Mouse (Mus musculus): ENCODE results near the gene Dnmt1. TPM values are rescaled to one million over a fixed set of nuclear protein-coding genes. Genes with fewer than 3 reads are reported as not detected.

Dnmt1 gene
- total RNA-seq, 2 experiments from 2014 or later = 28.9 to 30.6 TPM

DNA sequence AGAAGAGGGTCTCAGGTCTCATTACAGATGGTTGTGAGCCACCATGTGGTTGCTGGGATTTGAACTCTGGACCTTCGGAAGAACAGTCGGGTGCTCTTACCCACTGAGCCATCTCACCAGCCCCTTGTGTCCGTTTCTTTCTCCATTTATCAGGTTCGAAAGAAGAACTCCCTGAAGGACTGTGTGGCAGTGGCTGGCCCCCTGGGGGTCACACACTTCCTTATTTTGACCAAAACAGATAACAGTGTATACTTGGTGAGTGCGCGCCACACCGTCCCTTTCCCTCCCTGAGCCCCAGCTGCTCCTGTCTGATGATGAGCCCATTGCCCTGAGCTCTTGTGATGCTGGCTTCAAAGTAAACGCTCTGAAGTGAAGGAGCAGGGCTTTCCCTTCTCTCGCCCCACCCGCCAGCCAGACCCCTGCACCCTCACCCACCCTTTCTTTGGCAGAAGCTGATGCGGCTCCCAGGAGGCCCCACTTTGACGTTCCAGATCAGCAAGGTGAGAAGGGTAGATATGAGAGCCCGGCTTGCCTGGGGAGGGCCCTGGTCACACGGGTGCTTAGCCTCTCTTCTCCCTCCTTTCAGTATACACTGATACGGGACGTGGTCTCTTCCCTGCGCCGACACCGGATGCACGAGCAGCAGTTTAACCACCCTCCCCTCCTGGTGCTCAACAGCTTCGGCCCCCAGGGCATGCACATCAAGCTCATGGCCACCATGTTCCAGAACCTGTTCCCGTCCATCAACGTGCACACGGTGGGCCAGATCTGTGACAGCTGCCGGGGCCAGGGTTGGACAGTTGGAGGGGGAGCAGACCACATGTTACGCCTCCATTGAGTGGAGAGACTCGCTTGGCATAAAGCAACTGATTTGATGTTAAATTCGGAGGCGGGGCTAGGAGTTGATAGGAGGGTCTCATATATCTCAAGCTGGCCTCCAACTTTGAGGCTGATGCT is 70.2 kb downstream of the Dnmt1 start:
- intact Hi-C loops (cut with DNase I) = no loop called here
- no peak for DNase-seq

GRCm38 (mm10) chr9:20888386-20888765 is 71.3 kb downstream of the Dnmt1 start:
- intact Hi-C loops (cut with DNase I) = no loop called here

GRCm38 (mm10) chr9:20887704-20888385 is 71.8 kb downstream of the Dnmt1 start, which contains the start of gene Ppan:
Gene Ppan, plus strand, starts transcription at chr9:20888175.
- peak; percentile 97 for DNase-seq
- intact Hi-C loops (cut with DNase I) = no loop called here

More at GRCm38 (mm10) chr9:20888386-20888765, 71.3 kb downstream of the Dnmt1 start:
- DNase-seq = no peak

GRCm38 (mm10) chr9:20887191-20887590 is 72.5 kb downstream of the Dnmt1 start:
- intact Hi-C loops (cut with DNase I) = no loop called here
- DNase-seq = no peak

- no peak for DNase-seq
- intact Hi-C loops (cut with DNase I) = no loop called here
Measured at GRCm38 (mm10) chr9:20886563-20886962, 73.1 kb downstream of the Dnmt1 start.

DNA sequence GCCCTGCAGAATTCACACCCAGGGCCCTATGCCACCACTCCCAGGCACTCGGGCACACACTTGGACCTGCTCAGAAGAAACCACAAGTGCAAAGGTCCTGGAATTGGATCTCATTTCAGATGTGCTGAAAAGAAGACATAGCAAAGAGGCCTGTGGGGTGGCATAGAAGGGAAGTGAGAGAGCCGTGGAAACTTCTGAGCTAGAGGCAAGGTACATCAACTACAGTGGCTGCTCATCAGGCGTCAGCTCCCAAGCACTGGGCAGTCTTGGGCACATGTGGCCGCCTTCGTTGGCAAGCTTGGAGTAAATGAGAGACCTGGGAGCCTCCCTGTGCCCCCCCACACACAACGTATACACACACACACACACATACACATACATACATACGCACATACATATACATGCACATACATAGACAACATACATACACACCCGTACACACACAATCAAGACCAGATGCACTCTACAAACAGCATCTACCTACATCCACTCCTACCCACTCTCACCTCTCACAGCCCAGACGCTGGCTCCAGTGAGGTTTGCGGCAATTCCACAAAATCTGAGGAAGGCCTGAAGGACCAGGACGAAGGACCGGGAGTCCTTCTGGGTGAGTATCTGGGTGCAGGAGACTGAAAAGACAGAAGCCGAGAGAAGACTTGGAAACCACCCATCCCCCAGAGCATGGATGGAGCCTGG is 80.4 kb downstream of the Dnmt1 start, which contains the start of gene Angptl6:
TSS of gene Angptl6 (minus strand) at position 631 of the 696 bp plus-strand sequence.
- intact Hi-C loops (cut with DNase I) = no loop called here
- DNase-seq = no peak

DNA sequence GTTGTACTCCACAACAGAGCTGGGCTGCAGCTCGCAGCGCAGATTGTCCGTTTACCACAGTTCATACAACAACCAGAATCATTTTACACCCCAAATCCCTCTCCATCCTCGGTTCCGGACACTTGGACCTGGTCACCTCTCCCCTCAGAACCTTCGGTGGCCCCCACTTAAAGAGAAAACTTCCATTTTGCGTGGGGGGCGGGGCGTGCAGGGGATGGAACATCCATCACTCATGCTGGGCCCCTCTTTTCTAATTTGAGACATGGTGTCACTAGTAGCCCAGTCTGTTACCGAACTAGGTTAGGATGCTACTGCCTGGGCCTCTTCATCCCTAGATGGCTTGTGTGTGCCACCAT is 81.0 kb downstream of the Dnmt1 start:
- intact Hi-C loops (cut with DNase I) = no loop called here
- DNase-seq = no peak

DNA sequence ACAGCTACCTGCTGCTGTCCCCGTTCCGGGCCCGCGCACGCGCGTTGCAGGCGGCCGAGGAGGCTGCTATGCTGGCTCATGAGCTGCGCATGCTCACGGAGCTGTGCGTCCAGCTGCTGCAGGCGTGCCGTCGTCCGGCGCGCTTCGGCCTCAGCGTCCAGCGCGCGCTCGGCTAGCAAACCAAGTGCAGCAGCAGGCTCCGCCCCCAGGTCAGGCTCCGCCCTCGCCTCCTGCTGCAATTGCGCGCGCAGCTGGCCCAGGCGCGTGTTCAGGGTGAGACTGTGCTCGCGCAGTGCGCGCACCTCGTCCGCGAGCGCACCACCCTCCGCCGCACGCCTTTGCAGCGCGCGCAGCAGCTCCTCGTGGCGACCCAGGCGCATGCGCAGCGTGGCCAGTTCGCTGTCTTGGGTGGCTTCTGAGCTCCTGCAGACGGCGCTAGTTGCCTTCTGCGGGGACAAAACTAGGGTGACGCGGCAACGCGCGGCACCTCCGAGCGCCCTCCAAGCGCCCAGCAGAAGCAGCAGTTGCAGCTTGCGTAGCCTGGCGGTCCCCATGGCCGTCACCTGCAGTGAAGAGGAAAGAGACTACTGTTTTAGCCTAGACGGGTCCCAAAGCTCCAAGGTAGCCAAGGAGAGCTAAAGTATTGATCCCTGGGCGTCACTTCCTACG is 81.5 kb downstream of the Dnmt1 start:
- peak; percentile 100 for DNase-seq
- intact Hi-C loops (cut with DNase I) = no loop called here

GRCm38 (mm10) chr9:20877118-20878040 is 82.3 kb downstream of the Dnmt1 start:
- no peak for DNase-seq
- intact Hi-C loops (cut with DNase I) = no loop called here

DNA sequence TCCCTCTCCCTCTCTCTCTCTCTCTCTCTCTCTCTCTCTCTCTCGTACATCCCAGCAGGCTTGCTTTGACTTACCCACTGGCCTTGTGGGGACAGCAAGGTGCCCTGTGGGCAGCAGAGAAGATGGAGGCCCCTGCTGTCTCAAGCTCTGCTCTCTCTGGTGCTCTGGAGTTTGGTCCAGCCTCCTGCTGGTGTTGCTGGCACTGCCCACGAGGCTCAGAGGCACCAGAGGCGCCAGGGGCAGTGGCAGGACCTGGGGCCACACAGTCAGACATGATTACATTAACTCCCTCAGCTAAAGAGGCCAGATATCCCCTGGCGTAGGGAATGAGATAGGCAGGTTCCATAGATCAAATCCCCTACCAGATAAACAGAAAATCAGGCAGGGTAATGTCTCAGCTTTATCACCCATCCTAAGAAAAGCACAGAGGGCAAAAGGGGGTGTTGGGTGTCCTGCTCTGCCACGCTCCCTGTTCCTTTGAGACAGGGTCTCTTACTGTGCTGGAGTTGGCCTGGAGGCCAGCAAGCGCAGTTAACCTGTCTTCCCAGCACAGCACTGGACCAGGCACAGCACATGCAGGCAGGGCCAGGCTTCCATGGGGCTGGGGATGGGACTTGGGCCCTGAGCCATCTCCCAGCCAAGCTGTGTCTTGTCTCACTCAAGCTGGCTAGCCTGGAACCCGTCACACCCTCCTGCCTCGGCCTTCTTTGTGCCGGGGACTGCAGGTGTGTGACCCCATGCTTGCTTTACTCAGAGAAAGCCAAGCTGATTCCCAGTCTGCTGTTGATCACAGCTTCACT is 83.2 kb downstream of the Dnmt1 start:
- intact Hi-C loops (cut with DNase I) = no loop called here
- no peak for DNase-seq

- peak in 1 of 2 experiments; percentile 57 for DNase-seq
- intact Hi-C loops (cut with DNase I) = no loop called here
Measured at GRCm38 (mm10) chr9:20875021-20875790, 84.5 kb downstream of the Dnmt1 start.

GRCm38 (mm10) chr9:20873521-20873920 is 86.2 kb downstream of the Dnmt1 start:
- no peak for DNase-seq
- intact Hi-C loops (cut with DNase I) = no loop called here

DNA sequence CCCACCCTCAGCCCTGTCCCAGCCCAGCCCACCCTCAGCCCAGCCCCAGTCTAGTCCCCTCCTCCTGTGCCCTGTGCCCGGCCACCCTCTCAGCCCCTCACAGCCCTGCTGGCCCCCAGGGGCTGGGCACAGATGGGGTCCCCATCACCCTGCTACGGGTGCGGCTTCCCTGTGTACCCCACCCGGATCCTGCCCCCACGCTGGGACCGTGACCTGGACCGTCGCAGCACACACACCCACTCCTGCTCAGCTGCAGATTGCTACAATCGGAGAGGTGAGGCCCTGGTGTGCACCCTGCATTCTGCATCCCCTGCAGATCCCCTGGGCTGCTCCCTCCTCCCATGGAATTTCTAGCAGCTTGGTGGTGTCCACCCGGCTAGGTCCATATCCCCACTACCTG is 86.7 kb downstream of the Dnmt1 start:
- no peak for DNase-seq
- intact Hi-C loops (cut with DNase I) = no loop called here

- DNase-seq = no peak
- intact Hi-C loops (cut with DNase I) = no loop called here
Measured at GRCm38 (mm10) chr9:20870211-20871173, 89.2 kb downstream of the Dnmt1 start.

- DNase-seq = no peak
- intact Hi-C loops (cut with DNase I) = no loop called here
Measured at GRCm38 (mm10) chr9:20869246-20869645, 90.4 kb downstream of the Dnmt1 start.

- DNase-seq = peak; percentile 53 to 63
- intact Hi-C loops (cut with DNase I) = no loop called here
Measured at GRCm38 (mm10) chr9:20868448-20869001, 91.2 kb downstream of the Dnmt1 start, which contains the start of gene A230050P20Rik. Gene A230050P20Rik, plus strand, starts transcription at chr9:20868642.
